Comparison of ENCODE assay signal across 8 mouse cellular contexts in the genomic region with DNA sequence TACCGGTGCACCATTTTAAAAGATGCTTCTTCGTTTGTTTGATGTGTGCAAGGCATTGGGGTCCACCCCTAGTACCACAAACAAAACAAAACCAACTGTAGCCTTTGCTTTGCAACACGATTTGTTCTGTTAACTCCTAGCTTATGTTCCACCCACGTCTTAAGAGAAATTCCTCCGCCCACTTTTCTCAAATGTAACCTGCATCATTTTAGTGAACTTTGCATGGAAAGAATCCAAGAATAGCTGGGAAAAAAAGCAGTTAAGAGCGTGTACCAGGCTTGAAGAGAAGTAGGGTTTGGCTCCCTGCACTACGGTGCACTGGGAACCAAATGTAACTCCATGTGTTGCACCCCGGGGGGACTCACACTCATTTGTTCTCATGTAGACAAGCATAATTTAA. TPM values are rescaled to one million over a fixed set of nuclear protein-coding genes. Genes with fewer than 3 reads are reported as not detected.
A peak's percentile ranks its signal among the peaks of the same experiment; 100 is the strongest.
DNase-seq lines count a peak whose midpoint lies in the region; ATAC-seq and TF ChIP-seq lines count a peak whose summit lies in the region.

No protein-coding gene starts in this region.

- ATAC-seq in heart, embryonic 11.5 days (replicated peaks; ENCODE audit: insufficient number of reproducible peaks, low FRiP score, low TSS enrichment) = no peak
- ATAC-seq in liver, embryonic 12.5 days = no peak

- DNase-seq in heart, postnatal 14 days = no peak
- peak; percentile 11 for DNase-seq in fat pad, adult 2 months (ENCODE audit: extremely low read depth, low read depth, low spot score)
- no peak for DNase-seq in spleen, postnatal 36 days (ENCODE audit: low spot score in 2 of 2)
- no peak for DNase-seq in adrenal gland, adult (ENCODE audit: inconsistent age in 2 of 2, low spot score in 1 of 2)
- no peak for DNase-seq in right cerebral cortex, postnatal 25 days

- H3K79me2 ChIP-seq in C2C12 (ENCODE audit: control insufficient read depth, insufficient read depth) = peaks cover 63% of the 10 kb centered on the region

- no peak overlapping the region for H3K27ac ChIP-seq in heart, embryonic 11.5 days (ENCODE audit: low read depth, low read length)
- H3K27ac ChIP-seq in liver, embryonic 12.5 days = peak overlapping the region; percentile 99; the same call in 1 of the 2 replicates

- peaks cover 57% of the 10 kb centered on the region for H3K79me3 ChIP-seq in C2C12 (ENCODE audit: low read depth)

- H3K4me2 ChIP-seq in heart, embryonic 11.5 days = peak overlapping the region; percentile 74
- H3K4me2 ChIP-seq in liver, embryonic 12.5 days = peak overlapping the region; percentile 90

- intact Hi-C loops in heart, postnatal 14 days (cut with DNase I) = no loop called here

- H3K27me3 ChIP-seq in heart, embryonic 11.5 days (ENCODE audit: control insufficient read depth, insufficient read depth, low read length) = no peaks in the 10 kb centered on the region
- no peaks in the 10 kb centered on the region for H3K27me3 ChIP-seq in C2C12 (ENCODE audit: control insufficient read depth, insufficient read depth, insufficient read length)
- H3K27me3 ChIP-seq in liver, embryonic 12.5 days (replicated peaks) = no peaks in the 10 kb centered on the region

- peak overlapping the region; percentile 70 for H3ac ChIP-seq in C2C12 (ENCODE audit: control insufficient read depth, insufficient read length, low read depth)

- H3K9ac ChIP-seq in heart, embryonic 11.5 days (ENCODE audit: low read depth, low read length) = peak overlapping the region; percentile 100
- peak overlapping the region; percentile 100 for H3K9ac ChIP-seq in liver, embryonic 12.5 days

- H3K4me3 ChIP-seq in heart, embryonic 11.5 days (ENCODE audit: low read depth, low read length) = peak overlapping the region; percentile 99
- H3K4me3 ChIP-seq in C2C12 (ENCODE audit: insufficient read depth, poor library complexity, severe bottlenecking) = peak overlapping the region; percentile 76
- peak overlapping the region; percentile 98 for H3K4me3 ChIP-seq in liver, embryonic 12.5 days

- 19% methylated on average over 8 of the region's 8 CpGs for WGBS in heart, embryonic 11.5 days (ENCODE audit: insufficient replicate concordance)
- WGBS in liver, embryonic 12.5 days (ENCODE audit: insufficient replicate concordance) = 13% methylated on average over 8 of the region's 8 CpGs

- no peak for TF ChIP-seq CTCF in C2C12 (IDR thresholded peaks at IDR 0.05; ENCODE audit: control insufficient read depth, insufficient read depth, insufficient read length)

- H3K4me1 ChIP-seq in heart, embryonic 11.5 days (ENCODE audit: control insufficient read depth, insufficient read depth, low read length) = peaks cover 12% of the 10 kb centered on the region
- H3K4me1 ChIP-seq in liver, embryonic 12.5 days = peaks cover 37% of the 10 kb centered on the region

- H3K36me3 ChIP-seq in heart, embryonic 11.5 days (ENCODE audit: control insufficient read depth, insufficient read depth, low read length) = peaks cover 2% of the 10 kb centered on the region
- H3K36me3 ChIP-seq in C2C12 (ENCODE audit: control insufficient read depth, insufficient read depth) = peaks cover 20% of the 10 kb centered on the region
- peaks cover 25% of the 10 kb centered on the region for H3K36me3 ChIP-seq in liver, embryonic 12.5 days

- no peaks in the 10 kb centered on the region for H3K9me3 ChIP-seq in heart, embryonic 11.5 days (replicated peaks; ENCODE audit: control insufficient read depth, low read length)
- no peaks in the 10 kb centered on the region for H3K9me3 ChIP-seq in liver, embryonic 12.5 days (replicated peaks)

TF ChIP-seq in C2C12, 6 proteins besides CTCF, POLR2A, EP300 and RAD21:
- TF ChIP-seq MAX (IDR thresholded peaks at IDR 0.05) (no peak), FOSL1 (IDR thresholded peaks at IDR 0.05; ENCODE audit: insufficient read depth, low read length, poor library complexity, severe bottlenecking) (no peak), MYOG (IDR thresholded peaks at IDR 0.05; ENCODE audit: control insufficient read depth, extremely low read depth, insufficient read length) (no peak), USF1 (IDR thresholded peaks at IDR 0.05; ENCODE audit: low read depth) (no peak), MYOD1 (IDR thresholded peaks at IDR 0.05; ENCODE audit: control insufficient read depth, insufficient read length, low read depth) (no peak), CEBPB (IDR thresholded peaks at IDR 0.05; ENCODE audit: low read depth) (no peak)

RNA-seq across cellular contexts. Expression of a gene that starts 1.2 kb away (rescaled TPM):
- polyA plus RNA-seq in heart, embryonic 11.5 days (2014; fragmentation: Nextera tagmentation; extraction: Ambion mirVana) = 63.0 and 77.0 TPM in 2 replicates
- 10 to 100 TPM; 49.7 to 52.5 TPM for total RNA-seq in heart, postnatal 14 days (2021)
- 15.8 TPM for polyA plus RNA-seq in C2C12 (2012; fragmentation: generic; extraction: Trizol)
- 22.8 and 23.2 TPM in 2 replicates for polyA plus RNA-seq in liver, embryonic 12.5 days (2016; fragmentation: Nextera tagmentation; extraction: Ambion mirVana)

RNA-seq across cellular contexts. Expression of a gene that starts 20.3 kb away (rescaled TPM):
- 61.1 and 69.5 TPM in 2 replicates for polyA plus RNA-seq in heart, embryonic 11.5 days (2014; fragmentation: Nextera tagmentation; extraction: Ambion mirVana)
- total RNA-seq in heart, postnatal 14 days (2021) = 10 to 100 TPM; 36.2 to 37.3 TPM
- polyA plus RNA-seq in C2C12 (2012; fragmentation: generic; extraction: Trizol) = 34.8 TPM
- 32.0 and 33.5 TPM in 2 replicates for polyA plus RNA-seq in liver, embryonic 12.5 days (2016; fragmentation: Nextera tagmentation; extraction: Ambion mirVana)

RNA-seq across cellular contexts. Expression of a gene that starts 33.1 kb away (rescaled TPM):
- polyA plus RNA-seq in heart, embryonic 11.5 days (2014; fragmentation: Nextera tagmentation; extraction: Ambion mirVana) = 59.1 and 64.6 TPM in 2 replicates
- total RNA-seq in heart, postnatal 14 days (2021) = 10 to 100 TPM; 36.3 to 37.4 TPM
- polyA plus RNA-seq in C2C12 (2012; fragmentation: generic; extraction: Trizol) = 41.0 TPM
- 45.8 and 47.5 TPM in 2 replicates for polyA plus RNA-seq in liver, embryonic 12.5 days (2016; fragmentation: Nextera tagmentation; extraction: Ambion mirVana)

RNA-seq across cellular contexts. Expression of a gene that starts 59.3 kb away (rescaled TPM):
- polyA plus RNA-seq in heart, embryonic 11.5 days (2014; fragmentation: Nextera tagmentation; extraction: Ambion mirVana) = 32.4 and 34.2 TPM in 2 replicates
- 10 to 100 TPM; 26.0 TPM for total RNA-seq in heart, postnatal 14 days (2021)
- 15.2 TPM for polyA plus RNA-seq in C2C12 (2012; fragmentation: generic; extraction: Trizol)
- 28.2 and 30.2 TPM in 2 replicates for polyA plus RNA-seq in liver, embryonic 12.5 days (2016; fragmentation: Nextera tagmentation; extraction: Ambion mirVana)
